Mouse (Mus musculus): ENCODE measurements around the gene Cpa5.

DNA sequence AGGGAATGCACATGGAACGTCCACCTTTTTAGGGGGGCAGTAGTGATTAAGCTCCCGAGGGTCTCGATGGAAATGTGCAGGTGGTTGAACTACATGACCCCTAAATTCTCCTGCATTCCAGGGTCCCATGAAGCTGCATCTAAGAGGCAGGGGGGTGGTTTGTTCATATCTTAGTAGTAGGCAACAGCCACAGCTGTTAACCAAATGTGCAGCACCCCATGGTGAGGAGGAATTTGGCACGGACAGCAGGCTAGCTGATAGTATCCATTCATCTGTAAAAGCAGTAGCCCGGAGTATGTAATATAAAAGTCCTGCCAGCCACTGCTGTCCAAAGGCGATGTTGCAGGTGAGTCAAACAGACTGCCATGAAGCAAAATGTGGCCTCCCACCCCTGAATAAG, 34.6 kb downstream of the Cpa5 start:
- no peak for TF ChIP-seq EP300 (optimal IDR thresholded peaks at IDR 0.05)
- TF ChIP-seq CTCF (IDR thresholded peaks at IDR 0.05; ENCODE audit: low read depth) = no peak

Measured in stomach, postnatal 0 days (tissue).